Mouse (Mus musculus): Measurements from ENCODE around the gene Cdh1. TPM values are rescaled to one million over a fixed set of nuclear protein-coding genes. Genes with fewer than 3 reads are reported as not detected.
A peak's percentile ranks its signal among the peaks of the same experiment; 100 is the strongest.
"Not testable (repeated sequence)": the region's sequence is repeated elsewhere in the genome, so short reads cannot be mapped to it uniquely, and the experiment has no call there.

The Cdh1 gene
- polyA plus RNA-seq, 1 experiment from 2014 or later: 3.9 TPM

GRCm38 (mm10) chr8:106603933-106604332 lies 782 bp downstream of the Cdh1 start:
- H3K4me1 ChIP-seq (replicated peaks): peaks cover 16% of the 10 kb centered on the region
- no peak for ATAC-seq (ENCODE audit: low FRiP score, low read depth)
- 3% methylated on average over 18 of the region's 19 CpGs for WGBS
- H3K36me3 ChIP-seq: no peaks in the 10 kb centered on the region
- no peak overlapping the region for H3K9ac ChIP-seq
- no peak overlapping the region for H3K27ac ChIP-seq (replicated peaks)
- H3K4me2 ChIP-seq: peak overlapping the region; percentile 98
- peak overlapping the region; percentile 47 for H3K4me3 ChIP-seq
- H3K27me3 ChIP-seq: peaks cover 58% of the 10 kb centered on the region
- no peaks in the 10 kb centered on the region for H3K9me3 ChIP-seq

- Histone ChIP-seq H3K27me3 (peaks cover 58% of the 10 kb centered on the region), H3K36me3 (no peaks in the 10 kb centered on the region), H3K4me1 (replicated peaks) (peaks cover 16% of the 10 kb centered on the region), H3K9ac (no peak overlapping the region), H3K9me3 (no peaks in the 10 kb centered on the region), H3K4me2 (no peak overlapping the region), H3K27ac (replicated peaks) (no peak overlapping the region), H3K4me3 (no peak overlapping the region)
- WGBS: 72% methylated on average over 7 of the region's 7 CpGs
- ATAC-seq (ENCODE audit: low FRiP score, low read depth): no peak
These were observed 2.5 kb downstream of the Cdh1 start for GRCm38 (mm10) chr8:106605657-106606056.

GRCm38 (mm10) chr8:106606121-106606520 lies 3.0 kb downstream of the Cdh1 start:
- Histone ChIP-seq H3K27ac (replicated peaks) (no peak overlapping the region), H3K4me1 (replicated peaks) (peaks cover 16% of the 10 kb centered on the region), H3K27me3 (peaks cover 58% of the 10 kb centered on the region), H3K9me3 (no peaks in the 10 kb centered on the region), H3K4me3 (no peak overlapping the region), H3K4me2 (no peak overlapping the region), H3K36me3 (no peaks in the 10 kb centered on the region), H3K9ac (no peak overlapping the region)
- 45% methylated on average over 4 of the region's 4 CpGs for WGBS
- ATAC-seq (ENCODE audit: low FRiP score, low read depth): no peak

GRCm38 (mm10) chr8:106606601-106607145 lies 3.5 kb downstream of the Cdh1 start:
- WGBS: 38% methylated on average over 15 of the region's 15 CpGs
- H3K4me3 ChIP-seq: no peak overlapping the region
- no peak overlapping the region for H3K9ac ChIP-seq
- H3K4me2 ChIP-seq: no peak overlapping the region
- no peak overlapping the region for H3K27ac ChIP-seq (replicated peaks)
- no peaks in the 10 kb centered on the region for H3K36me3 ChIP-seq
- peaks cover 53% of the 10 kb centered on the region for H3K27me3 ChIP-seq
- H3K9me3 ChIP-seq: no peaks in the 10 kb centered on the region
- no peak for ATAC-seq (ENCODE audit: low FRiP score, low read depth)
- H3K4me1 ChIP-seq (replicated peaks): peaks cover 16% of the 10 kb centered on the region

GRCm38 (mm10) chr8:106607783-106608182 lies 4.6 kb downstream of the Cdh1 start:
- Histone ChIP-seq H3K4me1 (replicated peaks) (peaks cover 14% of the 10 kb centered on the region), H3K27me3 (peaks cover 42% of the 10 kb centered on the region)
- 90% methylated on average over 4 of the region's 4 CpGs for WGBS
- ATAC-seq (ENCODE audit: low FRiP score, low read depth); H3K9me3 ChIP-seq; H3K36me3 ChIP-seq; H3K4me3 ChIP-seq; H3K9ac ChIP-seq; H3K4me2 ChIP-seq; H3K27ac ChIP-seq (replicated peaks): not testable (repeated sequence)

GRCm38 (mm10) chr8:106608425-106608824 lies 5.3 kb downstream of the Cdh1 start:
- no peaks in the 10 kb centered on the region for H3K9me3 ChIP-seq
- H3K36me3 ChIP-seq: no peaks in the 10 kb centered on the region
- no peak for ATAC-seq (ENCODE audit: low FRiP score, low read depth)
- H3K4me2 ChIP-seq: no peak overlapping the region
- no peak overlapping the region for H3K27ac ChIP-seq (replicated peaks)
- H3K9ac ChIP-seq: no peak overlapping the region
- peaks cover 7% of the 10 kb centered on the region for H3K4me1 ChIP-seq (replicated peaks)
- peaks cover 35% of the 10 kb centered on the region for H3K27me3 ChIP-seq
- H3K4me3 ChIP-seq: no peak overlapping the region
- 65% methylated on average over 3 of the region's 3 CpGs for WGBS

- Histone ChIP-seq H3K36me3 (no peaks in the 10 kb centered on the region), H3K4me1 (replicated peaks) (no peaks in the 10 kb centered on the region), H3K27ac (replicated peaks) (no peak overlapping the region), H3K27me3 (peaks cover 27% of the 10 kb centered on the region), H3K4me3 (no peak overlapping the region), H3K4me2 (no peak overlapping the region), H3K9me3 (no peaks in the 10 kb centered on the region), H3K9ac (no peak overlapping the region)
- ATAC-seq (ENCODE audit: low FRiP score, low read depth): no peak
- WGBS: 82% methylated on average over 7 of the region's 7 CpGs
These were observed 6.1 kb downstream of the Cdh1 start for GRCm38 (mm10) chr8:106609076-106609903.

GRCm38 (mm10) chr8:106610958-106611640 lies 7.9 kb downstream of the Cdh1 start:
- no peak overlapping the region for H3K4me3 ChIP-seq
- peaks cover 10% of the 10 kb centered on the region for H3K27me3 ChIP-seq
- H3K4me2 ChIP-seq: no peak overlapping the region
- H3K9me3 ChIP-seq: no peaks in the 10 kb centered on the region
- H3K36me3 ChIP-seq: no peaks in the 10 kb centered on the region
- H3K9ac ChIP-seq: no peak overlapping the region
- H3K27ac ChIP-seq (replicated peaks): no peak overlapping the region
- 69% methylated on average over 9 of the region's 9 CpGs for whole genome bisulfite sequencing
- no peaks in the 10 kb centered on the region for H3K4me1 ChIP-seq (replicated peaks)
- no peak for ATAC-seq (ENCODE audit: low FRiP score, low read depth)

GRCm38 (mm10) chr8:106612047-106612446 lies 8.9 kb downstream of the Cdh1 start:
- Histone ChIP-seq H3K27me3 (peaks cover 3% of the 10 kb centered on the region; the same call in 1 of the 2 replicates), H3K4me2 (no peak overlapping the region), H3K27ac (replicated peaks) (no peak overlapping the region), H3K36me3 (no peaks in the 10 kb centered on the region), H3K9ac (no peak overlapping the region), H3K9me3 (no peaks in the 10 kb centered on the region), H3K4me3 (no peak overlapping the region), H3K4me1 (replicated peaks) (no peaks in the 10 kb centered on the region)
- 84% methylated on average over 3 of the region's 3 CpGs for WGBS
- ATAC-seq (ENCODE audit: low FRiP score, low read depth): no peak

GRCm38 (mm10) chr8:106614704-106615103 lies 11.6 kb downstream of the Cdh1 start:
- Histone ChIP-seq H3K4me2 (no peak overlapping the region), H3K4me1 (replicated peaks) (0 out of 2 replicates have a peak, but pooled peaks cover 2% of the 10 kb centered on the region)
- WGBS: 82% methylated on average over 5 of the region's 5 CpGs

GRCm38 (mm10) chr8:106615661-106616299 lies 12.6 kb downstream of the Cdh1 start:
- H3K4me3 ChIP-seq: no peak overlapping the region
- H3K4me2 ChIP-seq: no peak overlapping the region
- H3K9ac ChIP-seq: no peak overlapping the region
- no peak for ATAC-seq (ENCODE audit: low FRiP score, low read depth)
- no peaks in the 10 kb centered on the region for H3K36me3 ChIP-seq
- no peaks in the 10 kb centered on the region for H3K27me3 ChIP-seq
- WGBS: 81% methylated on average over 10 of the region's 10 CpGs
- H3K9me3 ChIP-seq: no peaks in the 10 kb centered on the region
- no peak overlapping the region for H3K27ac ChIP-seq (replicated peaks)
- H3K4me1 ChIP-seq (replicated peaks): 0 out of 2 replicates have a peak, but pooled peaks cover 2% of the 10 kb centered on the region

More at GRCm38 (mm10) chr8:106614704-106615103, 11.6 kb downstream of the Cdh1 start:
- no peak overlapping the region for H3K9ac ChIP-seq
- no peak for ATAC-seq (ENCODE audit: low FRiP score, low read depth)
- no peaks in the 10 kb centered on the region for H3K27me3 ChIP-seq
- no peaks in the 10 kb centered on the region for H3K9me3 ChIP-seq
- no peaks in the 10 kb centered on the region for H3K36me3 ChIP-seq
- no peak overlapping the region for H3K4me3 ChIP-seq
- no peak overlapping the region for H3K27ac ChIP-seq (replicated peaks)

- H3K36me3 ChIP-seq: no peaks in the 10 kb centered on the region
- WGBS: 43% methylated on average over 4 of the region's 4 CpGs
- no peak overlapping the region for H3K9ac ChIP-seq
- H3K27me3 ChIP-seq: no peaks in the 10 kb centered on the region
- 0 out of 2 replicates have a peak, but pooled peaks cover 2% of the 10 kb centered on the region for H3K4me1 ChIP-seq (replicated peaks)
- no peak for ATAC-seq (ENCODE audit: low FRiP score, low read depth)
- no peak overlapping the region for H3K4me3 ChIP-seq
- H3K4me2 ChIP-seq: no peak overlapping the region
- no peak overlapping the region for H3K27ac ChIP-seq (replicated peaks)
- H3K9me3 ChIP-seq: no peaks in the 10 kb centered on the region
These were observed 13.5 kb downstream of the Cdh1 start for GRCm38 (mm10) chr8:106616679-106617078.
